Mouse (Mus musculus): ENCODE data around the gene Akap13. TPM values are rescaled to one million over a fixed set of nuclear protein-coding genes. Genes with fewer than 3 reads are reported as not detected.

The Akap13 gene
- total and polyA plus RNA-seq, 3 experiments, result 11.4 to 32.5 (median 27.7) TPM

DNA sequence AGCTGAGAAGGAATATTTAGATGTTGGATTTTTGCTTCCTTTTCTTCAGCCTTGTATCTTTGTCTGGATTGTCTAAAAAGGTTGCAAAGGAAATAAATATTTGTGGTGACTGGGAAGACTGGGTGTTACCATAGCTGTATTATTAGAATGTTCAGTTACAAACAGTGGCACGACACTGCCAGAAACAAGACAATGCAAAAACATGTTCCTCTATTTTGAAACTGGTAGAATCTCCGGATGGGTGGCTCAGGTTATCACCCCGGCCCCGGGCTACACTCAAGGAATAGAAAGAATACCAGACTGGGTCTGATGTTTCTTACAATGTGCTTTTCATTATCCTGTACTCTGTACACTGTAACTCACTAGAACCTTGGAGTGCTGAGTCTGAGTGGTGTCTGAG, 193.6 kb downstream of the Akap13 start:
- H3K79me2 ChIP-seq (replicated peaks; ENCODE audit: control insufficient read depth, extremely low read depth, insufficient read depth, poor library complexity, severe bottlenecking), result no peaks in the 10 kb centered on the region
- in situ Hi-C loops (cut with MboI; ENCODE audit: low pct_ligation_motif_present, low pct_unique_long_range_greater_than_20kb, low sequenced_read_pairs), result no loop called here
- H3K4me3 ChIP-seq (replicated peaks in 1 of 3; ENCODE audit: low read depth in 2 of 3, low read length in 2 of 3, poor library complexity in 1 of 3), result no peak overlapping the region
- H3K9ac ChIP-seq (ENCODE audit: insufficient read depth, low read depth), result no peak overlapping the region
- dilution Hi-C loops (cut with MboI; ENCODE audit: extremely low pct_ligation_motif_present, extremely low pct_unique_long_range_greater_than_20kb, low sequenced_read_pairs), result no loop called here
- no peak overlapping the region for H3K27ac ChIP-seq (ENCODE audit: insufficient read depth, low read depth)
- TF ChIP-seq USF1 (IDR thresholded peaks at IDR 0.05; ENCODE audit: low read depth, low read length) (no peak), ZNF384 (IDR thresholded peaks at IDR 0.05; ENCODE audit: low read depth, low read length) (no peak), ZKSCAN1 (IDR thresholded peaks at IDR 0.05; ENCODE audit: borderline replicate concordance, low read depth, low read length) (no peak), ZC3H11A (IDR thresholded peaks at IDR 0.05; ENCODE audit: low read depth, low read length) (no peak), USF2 (conservative IDR thresholded peaks at IDR 0.05; ENCODE audit: low read depth, low read length) (no peak)
- H3K36me3 ChIP-seq (replicated peaks in 1 of 2; ENCODE audit: control insufficient read depth in 1 of 2, insufficient read depth in 1 of 2, low read length in 1 of 2), result peaks cover 2 to 33% of the 10 kb centered on the region in 2 experiments
- no peak overlapping the region for H3K4me2 ChIP-seq (ENCODE audit: insufficient read depth, low read depth, poor library complexity, severe bottlenecking)
- no peaks in the 10 kb centered on the region for H3K27me3 ChIP-seq (replicated peaks)
- no peaks in the 10 kb centered on the region for H3K9me3 ChIP-seq (replicated peaks; ENCODE audit: low read length)
- no peak for DNase-seq (ENCODE audit: extremely low read depth)
- H3K4me1 ChIP-seq (ENCODE audit: control insufficient read depth in 1 of 2, insufficient read depth in 2 of 2), result peaks cover 5 to 53% of the 10 kb centered on the region in 2 experiments; a peak in 3 of 4 replicates

DNA sequence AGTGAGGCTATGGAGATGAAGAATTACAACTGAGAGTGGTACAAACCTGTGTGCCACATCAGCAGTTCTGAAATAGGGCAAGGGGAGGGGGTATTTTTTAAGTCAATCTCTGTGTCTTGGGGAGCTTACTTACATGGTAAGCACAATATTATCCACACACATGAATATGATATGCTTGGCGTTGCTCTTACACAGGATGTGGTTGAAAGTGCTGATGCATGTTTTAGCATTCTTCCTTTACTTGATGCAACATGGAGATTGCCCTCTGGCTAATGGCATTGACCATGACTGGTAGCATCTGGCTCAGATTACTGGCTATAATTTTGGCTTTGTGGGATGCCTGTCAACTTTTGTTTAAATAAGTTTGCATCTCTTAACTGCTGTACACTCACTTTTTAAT, 194.6 kb downstream of the Akap13 start:
- no peak overlapping the region for H3K4me2 ChIP-seq (ENCODE audit: insufficient read depth, low read depth, poor library complexity, severe bottlenecking)
- dilution Hi-C loops (cut with MboI; ENCODE audit: extremely low pct_ligation_motif_present, extremely low pct_unique_long_range_greater_than_20kb, low sequenced_read_pairs), result no loop called here

DNA sequence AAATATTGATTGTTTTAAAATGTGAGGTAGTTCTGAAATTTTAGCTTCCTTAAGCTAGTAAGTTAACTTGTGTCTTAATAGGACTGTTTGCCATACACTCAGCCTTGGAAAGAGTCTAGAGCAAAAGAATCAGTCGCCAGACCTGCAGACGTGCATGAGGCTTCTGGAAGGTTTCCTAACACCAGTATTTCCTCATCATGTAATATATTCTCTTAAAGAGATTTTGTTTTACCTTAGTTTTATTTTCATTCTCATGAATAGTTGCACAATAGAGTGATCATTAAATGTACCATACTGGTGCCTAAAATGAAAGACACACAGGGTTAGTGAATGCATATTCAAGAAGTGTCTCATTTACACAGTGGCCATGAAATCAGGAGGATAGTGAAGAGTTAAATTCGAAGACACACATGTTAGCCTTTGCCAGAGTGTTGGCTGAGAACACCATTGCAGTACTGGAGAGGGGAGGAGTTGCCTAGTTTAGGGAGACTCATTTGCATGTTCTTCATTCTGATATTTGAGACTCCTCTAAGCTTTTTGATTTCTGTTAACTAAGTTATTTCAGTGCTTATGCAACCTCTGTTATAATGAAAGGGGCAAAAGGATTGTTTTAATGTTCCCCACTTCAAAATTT, 198.5 kb downstream of the Akap13 start:
- H3K4me2 ChIP-seq (ENCODE audit: insufficient read depth, low read depth, poor library complexity, severe bottlenecking), result no peak overlapping the region

More for the DNA sequence above, 194.6 kb downstream of the Akap13 start:
- peaks cover 6 to 54% of the 10 kb centered on the region in 2 experiments; a peak in 3 of 4 replicates for H3K4me1 ChIP-seq (ENCODE audit: control insufficient read depth in 1 of 2, insufficient read depth in 2 of 2)
- in situ Hi-C loops (cut with MboI; ENCODE audit: low pct_ligation_motif_present, low pct_unique_long_range_greater_than_20kb, low sequenced_read_pairs), result no loop called here
- H3K27ac ChIP-seq (ENCODE audit: insufficient read depth, low read depth), result no peak overlapping the region
- peaks cover 0 to 25% of the 10 kb centered on the region in 2 experiments for H3K36me3 ChIP-seq (replicated peaks in 1 of 2; ENCODE audit: control insufficient read depth in 1 of 2, insufficient read depth in 1 of 2, low read length in 1 of 2)
- no peaks in the 10 kb centered on the region; the same call in 1 of the 2 replicates for H3K79me2 ChIP-seq (replicated peaks; ENCODE audit: control insufficient read depth, extremely low read depth, insufficient read depth, poor library complexity, severe bottlenecking)
- H3K4me3 ChIP-seq (replicated peaks in 1 of 3; ENCODE audit: low read depth in 2 of 3, low read length in 2 of 3, poor library complexity in 1 of 3), result no peak overlapping the region
- H3K9ac ChIP-seq (ENCODE audit: insufficient read depth, low read depth), result no peak overlapping the region
- H3K9me3 ChIP-seq (replicated peaks; ENCODE audit: low read length), result no peaks in the 10 kb centered on the region
- H3K27me3 ChIP-seq (replicated peaks), result no peaks in the 10 kb centered on the region
- no peak for DNase-seq (ENCODE audit: extremely low read depth)
- TF ChIP-seq MAFK (IDR thresholded peaks at IDR 0.05; ENCODE audit: insufficient replicate concordance, low read length) (no peak), RCOR1 (conservative IDR thresholded peaks at IDR 0.05; ENCODE audit: low read depth, low read length) (no peak), USF1 (IDR thresholded peaks at IDR 0.05; ENCODE audit: low read depth, low read length) (no peak), ETS1 (conservative IDR thresholded peaks at IDR 0.05; ENCODE audit: low read depth, low read length) (no peak), POLR2A (IDR thresholded peaks at IDR 0.05; ENCODE audit: low read depth, low read length) (no peak), UBTF (IDR thresholded peaks at IDR 0.05; ENCODE audit: low read depth, low read length) (no peak), MXI1 (IDR thresholded peaks at IDR 0.05; ENCODE audit: low read depth, low read length) (no peak), ZNF384 (IDR thresholded peaks at IDR 0.05; ENCODE audit: low read depth, low read length) (no peak), MEF2A (IDR thresholded peaks at IDR 0.05; ENCODE audit: borderline replicate concordance, low read depth, low read length) (no peak), MAX (IDR thresholded peaks at IDR 0.05; ENCODE audit: low read length) (no peak), MYC (IDR thresholded peaks at IDR 0.05; ENCODE audit: low read depth, low read length) (no peak), ELF1 (IDR thresholded peaks at IDR 0.05; ENCODE audit: low read depth, low read length) (no peak)

More for the DNA sequence above, 198.5 kb downstream of the Akap13 start:
- Histone ChIP-seq H3K36me3 (replicated peaks in 1 of 2; ENCODE audit: control insufficient read depth in 1 of 2, insufficient read depth in 1 of 2, low read length in 1 of 2) (peaks cover 0 to 14% of the 10 kb centered on the region in 2 experiments), H3K27ac (ENCODE audit: insufficient read depth, low read depth) (no peak overlapping the region), H3K4me3 (replicated peaks in 1 of 3; ENCODE audit: low read depth in 2 of 3, low read length in 2 of 3, poor library complexity in 1 of 3) (no peak overlapping the region), H3K79me2 (replicated peaks; ENCODE audit: control insufficient read depth, extremely low read depth, insufficient read depth, poor library complexity, severe bottlenecking) (peaks cover 12% of the 10 kb centered on the region; the same call in 1 of the 2 replicates), H3K27me3 (replicated peaks) (no peaks in the 10 kb centered on the region), H3K9ac (ENCODE audit: insufficient read depth, low read depth) (no peak overlapping the region), H3K9me3 (replicated peaks; ENCODE audit: low read length) (no peaks in the 10 kb centered on the region), H3K4me1 (ENCODE audit: control insufficient read depth in 1 of 2, insufficient read depth in 2 of 2) (peaks cover 9 to 58% of the 10 kb centered on the region in 2 experiments)
- dilution Hi-C loops (cut with MboI; ENCODE audit: extremely low pct_ligation_motif_present, extremely low pct_unique_long_range_greater_than_20kb, low sequenced_read_pairs), result no loop called here
- DNase-seq (ENCODE audit: extremely low read depth), result no peak
- no peak for TF ChIP-seq JUND (conservative IDR thresholded peaks at IDR 0.05; ENCODE audit: low read depth, low read length)
- no peak for TF ChIP-seq USF2 (conservative IDR thresholded peaks at IDR 0.05; ENCODE audit: low read depth, low read length)
- no peak for TF ChIP-seq ELF1 (IDR thresholded peaks at IDR 0.05; ENCODE audit: low read depth, low read length)
- TF ChIP-seq HCFC1 (IDR thresholded peaks at IDR 0.05; ENCODE audit: low read depth, low read length), result no peak
- TF ChIP-seq CHD2 (IDR thresholded peaks at IDR 0.05; ENCODE audit: low read length), result no peak
- TF ChIP-seq MAX (IDR thresholded peaks at IDR 0.05; ENCODE audit: low read length), result no peak
- no peak for TF ChIP-seq ZMIZ1 (IDR thresholded peaks at IDR 0.05; ENCODE audit: low read depth, low read length)
- in situ Hi-C loops (cut with MboI; ENCODE audit: low pct_ligation_motif_present, low pct_unique_long_range_greater_than_20kb, low sequenced_read_pairs), result no loop called here
